Mouse (Mus musculus) embryonic facial prominence, embryonic 14.5 days (tissue): Measurements from ENCODE around the gene Ints1. TPM values are rescaled to one million over a fixed set of nuclear protein-coding genes. Genes with fewer than 3 reads are reported as not detected.

Source experiments
- ATAC-seq: fragments of 200-750 bp; cut with Nextera tagmentation; 2 replicates; pipeline ENCODE4 v1.8.0; 2017; ENCODE audit warnings: low read depth, moderate number of reproducible peaks, moderate TSS enrichment
- DNase-seq: peaks from one replicate; pipeline ENCODE4 v3.0.0-alpha.2; 2015; ENCODE audit warnings: low spot score
- H3K27ac ChIP-seq: fragments of 300-500 bp; sonication (generic); replicated peaks from 2 replicates; pipeline ENCODE4 v1.5.1; 2014; ENCODE audit warnings: low read depth, mild to moderate bottlenecking, low read length, moderate library complexity
- H3K27me3 ChIP-seq: fragments of 300-500 bp; sonication (generic); replicated peaks from 2 replicates; pipeline ENCODE4 v1.6.1; 2014; ENCODE audit warnings: low read length; ENCODE audit not compliant: control insufficient read depth, insufficient read depth
- H3K36me3 ChIP-seq: fragments of 300-500 bp; sonication (generic); 2 replicates; pipeline ENCODE4 v1.6.1; 2014; ENCODE audit warnings: low read length, mixed read lengths; ENCODE audit not compliant: control insufficient read depth, insufficient read depth
- H3K4me1 ChIP-seq: fragments of 300-500 bp; sonication (generic); 2 replicates; pipeline ENCODE4 v1.6.1; 2014; ENCODE audit warnings: antibody characterized with exemption, low read length; ENCODE audit not compliant: control insufficient read depth, insufficient read depth
- H3K4me2 ChIP-seq: fragments of 300-500 bp; sonication (generic); 2 replicates; pipeline ENCODE4 v1.6.1; 2014; ENCODE audit warnings: low read depth, mild to moderate bottlenecking, low read length, moderate library complexity, mixed read lengths
- H3K4me3 ChIP-seq: fragments of 300-500 bp; sonication (generic); 2 replicates; pipeline ENCODE4 v1.5.1; 2014; ENCODE audit warnings: low read depth, mild to moderate bottlenecking, low read length
- H3K9ac ChIP-seq: fragments of 300-500 bp; sonication (generic); 2 replicates; pipeline ENCODE4 v1.6.1; 2014; ENCODE audit warnings: low read depth, mild to moderate bottlenecking, low read length, moderate library complexity, mixed read lengths
- H3K9me3 ChIP-seq: fragments of 300-500 bp; sonication (generic); 2 replicates; pipeline ENCODE4 v1.6.1; 2016; ENCODE audit warnings: low read length; ENCODE audit not compliant: control insufficient read depth
- WGBS: fragments of 180-500 bp; shearing (Covaris S2); extraction: QIAGEN DNeasy Blood & Tissue Kit; methylation state at CpG from one replicate; pipeline ENCODE4 v1.1.7; 2014; 5-methylcytosine and 5-hydroxymethylcytosine counted together
- polyA plus RNA-seq: library from polyadenylated mRNA; unstranded; fragments of >200 nt; fragmentation: Nextera tagmentation; extraction: Ambion mirVana; gene quantifications from 2 replicates; pipeline ENCODE4 v1.2.1, GENCODE M21; 2014

Ints1 gene
- 28.0 and 31.9 TPM in 2 replicates for polyA plus RNA-seq

DNA sequence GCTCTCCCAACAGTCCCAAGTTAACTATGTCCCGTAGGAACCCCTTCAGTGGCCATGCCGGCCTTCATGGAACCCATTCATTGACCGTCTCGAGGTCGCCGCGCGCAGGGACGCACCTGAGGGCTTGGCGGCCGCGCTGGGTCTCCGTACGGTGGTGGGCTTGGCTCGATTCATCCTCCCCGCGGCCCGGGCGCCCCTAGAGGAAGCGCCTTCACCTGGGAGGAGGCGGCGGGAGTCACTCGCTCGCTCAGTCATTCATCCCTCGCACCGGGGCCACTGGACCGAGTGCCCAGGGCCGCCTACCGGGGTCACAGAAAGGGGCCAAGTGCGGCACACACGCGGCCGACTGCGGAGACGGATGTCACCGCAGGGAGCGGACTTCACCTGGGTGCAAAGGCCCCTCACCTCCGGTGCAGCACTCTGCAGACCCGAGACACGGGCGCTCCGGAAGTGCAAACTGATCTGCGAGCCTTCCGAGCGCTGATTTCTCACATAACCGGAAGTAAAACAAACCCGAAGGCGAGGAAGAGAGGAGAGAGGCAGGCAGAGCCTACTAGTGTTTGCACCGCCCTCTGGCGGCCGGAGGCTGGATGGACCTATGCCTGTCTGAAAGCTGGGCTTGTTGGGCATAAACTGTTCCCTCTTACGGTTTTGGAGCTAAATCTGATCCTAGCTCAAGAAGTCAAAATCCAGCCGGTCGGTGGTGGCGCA is at the start of gene Ints1:
Gene Ints1 (minus strand): TSS at position 459 of the 711 bp plus-strand sequence.
- H3K9ac ChIP-seq, result peak within 1 kb of the TSS; percentile 82
- 0% methylated on average over 52 of the region's 55 CpGs for WGBS
- peak; percentile 98 for DNase-seq
- peak; percentile 96 for ATAC-seq
- H3K27ac ChIP-seq, result no peak within 1 kb of the TSS
- peak within 1 kb of the TSS; percentile 92 for H3K4me2 ChIP-seq
- H3K4me3 ChIP-seq, result peak within 1 kb of the TSS; percentile 98
- no peaks in the 10 kb centered on the region for H3K9me3 ChIP-seq
- H3K27me3 ChIP-seq, result no peaks in the 10 kb centered on the region
- H3K36me3 ChIP-seq, result peaks cover 34% of the 10 kb centered on the region
- H3K4me1 ChIP-seq, result no peaks in the 10 kb centered on the region; the same call in 1 of the 2 replicates

- Histone ChIP-seq H3K27ac (no peak overlapping the region), H3K4me3 (no peak overlapping the region), H3K4me2 (no peak overlapping the region), H3K27me3 (no peaks in the 10 kb centered on the region), H3K9ac (no peak overlapping the region), H3K36me3 (peaks cover 28% of the 10 kb centered on the region), H3K4me1 (peaks cover 8% of the 10 kb centered on the region; the same call in 1 of the 2 replicates), H3K9me3 (no peaks in the 10 kb centered on the region)
- DNase-seq, result no peak
- 91% methylated on average over 10 of the region's 10 CpGs for WGBS
- no peak for ATAC-seq
Measured at GRCm38 (mm10) chr5:139824531-139824930, 49.1 kb upstream of the Ints1 start.

DNA sequence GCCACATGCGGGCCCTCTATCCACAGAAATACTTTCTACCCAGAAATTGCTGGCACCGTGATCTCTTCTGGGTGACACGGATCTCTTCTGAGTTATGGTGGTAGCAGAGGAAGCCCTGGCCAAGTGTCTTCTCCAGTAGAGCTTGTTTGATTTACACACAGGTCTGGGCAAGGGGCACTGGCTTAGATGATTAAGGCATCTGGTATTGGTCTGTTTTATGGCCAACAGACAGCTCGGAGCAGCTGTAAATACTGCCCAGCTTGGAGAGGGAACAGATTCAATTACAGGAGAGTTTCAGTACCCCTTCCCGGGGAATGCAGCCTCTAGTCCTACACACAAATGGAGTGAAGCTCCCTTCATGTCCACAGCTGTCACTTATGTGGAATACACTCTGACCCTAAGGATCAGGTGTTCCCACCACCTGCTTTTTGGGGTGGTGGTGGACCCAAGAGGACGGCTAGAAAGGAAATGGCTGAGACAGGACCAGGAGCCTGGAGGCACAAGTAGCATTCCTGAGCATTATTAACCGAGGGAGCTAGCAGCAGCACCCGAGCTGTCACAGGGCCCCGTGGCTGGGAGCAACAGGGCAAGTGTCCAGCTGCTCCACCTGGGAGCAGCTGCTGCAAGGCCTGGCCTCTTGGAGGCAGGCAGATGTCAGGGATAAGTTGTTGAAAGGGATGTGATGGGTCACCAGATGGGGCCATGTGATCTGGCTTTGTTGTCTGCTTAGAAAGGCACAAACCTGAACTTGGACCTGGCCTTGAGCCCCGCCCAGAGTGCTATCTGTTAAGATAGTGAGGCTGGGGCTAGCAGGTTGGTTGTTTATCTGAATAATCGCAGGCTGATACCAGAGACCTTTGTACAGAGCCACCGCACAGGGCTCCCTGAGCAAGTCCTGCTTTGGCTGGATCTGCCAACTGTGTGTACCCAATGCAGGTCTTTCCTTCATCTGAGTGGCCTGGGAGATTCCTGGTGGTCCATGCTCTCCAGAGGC is 46.3 kb upstream of the Ints1 start:
- peak; percentile 61 for DNase-seq
- H3K9ac ChIP-seq, result 0 out of 2 replicates have a peak overlapping the region, but pooled peaks have one; percentile 5
- 64% methylated on average over 12 of the region's 12 CpGs for WGBS

GRCm38 (mm10) chr5:139819538-139820181 is 44.2 kb upstream of the Ints1 start, which contains the start of gene Tmem184a:
Gene Tmem184a, minus strand, starts transcription at chr5:139819917.
- DNase-seq, result no peak
- H3K4me3 ChIP-seq, result no peak within 1 kb of the TSS
- no peaks in the 10 kb centered on the region for H3K9me3 ChIP-seq
- H3K27me3 ChIP-seq, result peaks cover 1% of the 10 kb centered on the region; the same call in 1 of the 2 replicates
- peaks cover 28% of the 10 kb centered on the region for H3K36me3 ChIP-seq
- no peak within 1 kb of the TSS for H3K4me2 ChIP-seq
- no peak within 1 kb of the TSS for H3K27ac ChIP-seq
- WGBS, result 89% methylated on average over 9 of the region's 9 CpGs
- no peak for ATAC-seq
- H3K4me1 ChIP-seq, result no peaks in the 10 kb centered on the region
- H3K9ac ChIP-seq, result no peak within 1 kb of the TSS

More for the DNA sequence above, 46.3 kb upstream of the Ints1 start:
- ATAC-seq, result peak; percentile 45; the same call in 1 of the 2 replicates
- Histone ChIP-seq H3K4me2 (no peak overlapping the region), H3K36me3 (peaks cover 28% of the 10 kb centered on the region), H3K27me3 (no peaks in the 10 kb centered on the region), H3K27ac (no peak overlapping the region), H3K4me1 (peaks cover 8% of the 10 kb centered on the region; the same call in 1 of the 2 replicates), H3K9me3 (no peaks in the 10 kb centered on the region), H3K4me3 (no peak overlapping the region)

- H3K9me3 ChIP-seq, result no peaks in the 10 kb centered on the region
- H3K27ac ChIP-seq, result no peak overlapping the region
- H3K27me3 ChIP-seq, result peaks cover 10% of the 10 kb centered on the region
- H3K4me1 ChIP-seq, result no peaks in the 10 kb centered on the region
- 56% methylated on average over 4 of the region's 4 CpGs for WGBS
- H3K4me2 ChIP-seq, result no peak overlapping the region
- peaks cover 22% of the 10 kb centered on the region for H3K36me3 ChIP-seq
- H3K4me3 ChIP-seq, result no peak overlapping the region
- DNase-seq, result peak; percentile 42
- no peak for ATAC-seq
- H3K9ac ChIP-seq, result no peak overlapping the region
Measured at GRCm38 (mm10) chr5:139818801-139819200, 43.3 kb upstream of the Ints1 start.

- H3K9me3 ChIP-seq, result no peaks in the 10 kb centered on the region
- DNase-seq (no peak), ATAC-seq (no peak)
- H3K9ac ChIP-seq, result no peak overlapping the region
- no peaks in the 10 kb centered on the region for H3K4me1 ChIP-seq
- H3K4me2 ChIP-seq, result no peak overlapping the region
- H3K27me3 ChIP-seq, result peaks cover 15% of the 10 kb centered on the region
- 73% methylated on average over 3 of the region's 3 CpGs for WGBS
- no peak overlapping the region for H3K4me3 ChIP-seq
- peaks cover 15% of the 10 kb centered on the region for H3K36me3 ChIP-seq
- no peak overlapping the region for H3K27ac ChIP-seq
Measured at GRCm38 (mm10) chr5:139818056-139818455, 42.6 kb upstream of the Ints1 start.

GRCm38 (mm10) chr5:139817292-139817691 is 41.8 kb upstream of the Ints1 start:
- H3K27me3 ChIP-seq, result peaks cover 23% of the 10 kb centered on the region
- H3K27ac ChIP-seq, result no peak overlapping the region
- no peak for ATAC-seq
- H3K4me2 ChIP-seq, result no peak overlapping the region
- H3K9me3 ChIP-seq, result no peaks in the 10 kb centered on the region
- H3K4me3 ChIP-seq, result no peak overlapping the region
- no peak for DNase-seq
- no peak overlapping the region for H3K9ac ChIP-seq
- H3K4me1 ChIP-seq, result no peaks in the 10 kb centered on the region
- WGBS, result 0% methylated on average over 1 of the region's 1 CpGs
- H3K36me3 ChIP-seq, result peaks cover 7% of the 10 kb centered on the region

- H3K36me3 ChIP-seq, result no peaks in the 10 kb centered on the region
- H3K4me3 ChIP-seq, result no peak overlapping the region
- ATAC-seq, result no peak
- H3K27me3 ChIP-seq, result peaks cover 24% of the 10 kb centered on the region
- no peak overlapping the region for H3K9ac ChIP-seq
- no peak for DNase-seq
- H3K9me3 ChIP-seq, result no peaks in the 10 kb centered on the region
- H3K4me1 ChIP-seq, result no peaks in the 10 kb centered on the region
- no peak overlapping the region for H3K27ac ChIP-seq
- no peak overlapping the region for H3K4me2 ChIP-seq
Measured at GRCm38 (mm10) chr5:139816445-139816844, 41.0 kb upstream of the Ints1 start.
